Mouse (Mus musculus) C2C12 (cell line): ENCODE results near the gene Klf15. TPM values are rescaled to one million over a fixed set of nuclear protein-coding genes. Genes with fewer than 3 reads are reported as not detected.
A peak's percentile ranks its signal among the peaks of the same experiment; 100 is the strongest.

Experiments
- H3K27me3 ChIP-seq: one replicate; pipeline ENCODE4 v1.6.1; 2011; ENCODE audit not compliant: control insufficient read depth, insufficient read depth, insufficient read length
- H3K36me3 ChIP-seq: one replicate; pipeline ENCODE4 v1.6.1; 2011; ENCODE audit not compliant: control insufficient read depth, insufficient read depth
- H3K4me3 ChIP-seq: one replicate; pipeline ENCODE4 v1.5.1; 2011; ENCODE audit warnings: mild to moderate bottlenecking, control low read depth; ENCODE audit not compliant: poor library complexity, insufficient read depth, severe bottlenecking
- H3K79me2 ChIP-seq: one replicate; pipeline ENCODE4 v1.6.1; 2011; ENCODE audit not compliant: control insufficient read depth, insufficient read depth
- H3K79me3 ChIP-seq: one replicate; pipeline ENCODE4 v1.6.1; 2011; ENCODE audit warnings: low read depth, control low read depth
- H3ac ChIP-seq: one replicate; pipeline ENCODE3; 2011; ENCODE audit warnings: low read depth; ENCODE audit not compliant: control insufficient read depth, insufficient read length
- CEBPB ChIP-seq: IDR thresholded peaks from one replicate; pipeline ENCODE4 v1.6.1; 2011; ENCODE audit warnings: low read depth, mild to moderate bottlenecking, control low read depth, moderate library complexity
- CTCF ChIP-seq: IDR thresholded peaks from one replicate; pipeline ENCODE4 v1.5.1; 2011; ENCODE audit not compliant: control insufficient read depth, insufficient read depth, insufficient read length
- FOSL1 ChIP-seq: IDR thresholded peaks from one replicate; pipeline ENCODE4 v1.8.0; 2011; ENCODE audit warnings: mild to moderate bottlenecking, low read length; ENCODE audit not compliant: poor library complexity, insufficient read depth, severe bottlenecking
- MAX ChIP-seq: IDR thresholded peaks from one replicate; pipeline ENCODE4 v1.6.1; 2011; ENCODE audit warnings: mild to moderate bottlenecking, control low read depth
- MYOD1 ChIP-seq: IDR thresholded peaks from one replicate; pipeline ENCODE4 v1.6.1; 2011; ENCODE audit warnings: low read depth; ENCODE audit not compliant: control insufficient read depth, insufficient read length
- MYOG ChIP-seq: IDR thresholded peaks from one replicate; pipeline ENCODE4 v1.6.1; 2011; ENCODE audit not compliant: control insufficient read depth, insufficient read length; ENCODE audit errors: extremely low read depth
- USF1 ChIP-seq: IDR thresholded peaks from one replicate; pipeline ENCODE4 v1.6.1; 2011; ENCODE audit warnings: low read depth, mild to moderate bottlenecking, control low read depth, moderate library complexity
- polyA plus RNA-seq: library from polyadenylated mRNA; unstranded; fragments of >200 nt; fragmentation: generic; extraction: Trizol; gene quantifications from one replicate; pipeline ENCODE4 v1.2.1, GENCODE M21; 2012; ENCODE audit warnings: missing spikeins

Klf15 gene
- polyA plus RNA-seq, 1 experiment = not detected

DNA sequence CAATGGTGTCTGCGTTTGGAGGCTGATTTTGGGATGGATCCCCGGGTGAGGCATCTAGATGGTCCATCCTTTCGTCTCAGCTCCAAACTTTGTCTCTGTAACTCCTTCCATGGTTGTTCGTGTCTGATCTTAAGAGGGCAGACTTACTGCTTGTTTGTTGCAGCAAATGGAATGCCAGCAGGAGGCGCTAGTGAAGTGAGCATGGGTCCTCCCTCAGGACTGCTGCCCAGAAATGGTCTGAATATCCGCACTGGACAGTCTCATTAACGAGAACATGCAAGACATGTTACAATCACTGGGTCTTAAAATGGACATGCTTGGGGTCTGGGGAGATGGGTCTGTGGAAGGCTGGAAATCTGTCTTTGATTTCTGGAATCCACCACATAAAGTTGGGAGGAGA is 12.2 kb upstream of the Klf15 start:
- Histone ChIP-seq H3K4me3 (no peak overlapping the region), H3ac (no peak overlapping the region), H3K79me3 (no peaks in the 10 kb centered on the region), H3K79me2 (no peaks in the 10 kb centered on the region), H3K27me3 (peaks cover 12% of the 10 kb centered on the region), H3K36me3 (no peaks in the 10 kb centered on the region)
- TF ChIP-seq CEBPB (no peak), CTCF (peak; percentile 39)

DNA sequence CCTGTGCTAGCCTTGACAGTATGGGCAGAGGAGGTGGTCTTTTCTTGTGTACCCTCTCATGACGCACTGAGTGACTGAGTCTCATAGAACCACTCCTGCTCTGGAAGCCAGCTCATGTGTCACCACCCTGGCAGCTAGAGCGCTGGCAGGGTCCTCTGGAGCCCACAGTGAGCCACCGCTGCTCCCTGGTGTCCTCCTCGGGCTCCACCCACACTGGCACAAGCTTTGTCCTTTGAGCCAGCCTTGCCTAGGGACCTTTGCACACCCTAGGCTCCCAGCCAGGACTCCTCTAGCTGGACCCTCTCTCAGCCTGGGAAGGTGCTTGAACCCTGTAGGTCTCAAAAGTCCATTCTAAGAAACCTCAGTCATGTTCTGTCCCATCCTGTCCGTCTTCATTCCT is 11.7 kb upstream of the Klf15 start:
- TF ChIP-seq USF1 = no peak
- no peak for TF ChIP-seq MAX
- peaks cover 14% of the 10 kb centered on the region for H3K27me3 ChIP-seq
- no peaks in the 10 kb centered on the region for H3K79me3 ChIP-seq
- H3K4me3 ChIP-seq = no peak overlapping the region
- no peaks in the 10 kb centered on the region for H3K79me2 ChIP-seq
- H3ac ChIP-seq = no peak overlapping the region
- H3K36me3 ChIP-seq = no peaks in the 10 kb centered on the region

DNA sequence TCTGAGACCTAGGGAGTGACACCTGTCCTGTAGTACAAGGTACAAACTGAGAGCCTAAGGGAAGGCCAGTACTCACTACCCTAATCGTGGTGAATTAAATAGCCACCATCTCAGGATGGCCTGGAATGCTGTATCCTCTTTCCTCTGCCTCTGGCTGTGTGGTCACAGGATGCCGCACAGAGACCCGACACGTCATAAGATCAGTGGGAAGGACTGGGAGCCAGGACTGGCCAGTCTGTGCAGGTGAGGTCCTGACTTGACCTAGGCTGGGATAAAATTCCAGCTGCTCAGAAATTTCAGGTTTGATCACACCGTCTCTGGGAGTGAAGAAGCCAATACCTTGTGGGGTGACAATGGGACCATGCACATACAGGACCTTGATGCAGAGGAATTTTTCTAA is 10.9 kb upstream of the Klf15 start:
- no peaks in the 10 kb centered on the region for H3K36me3 ChIP-seq
- H3K4me3 ChIP-seq = no peak overlapping the region
- no peak for TF ChIP-seq MYOG
- TF ChIP-seq CEBPB = no peak
- TF ChIP-seq USF1 = no peak
- no peak for TF ChIP-seq MAX
- TF ChIP-seq CTCF = no peak
- TF ChIP-seq FOSL1 = no peak
- no peak for TF ChIP-seq MYOD1
- no peak overlapping the region for H3ac ChIP-seq
- no peaks in the 10 kb centered on the region for H3K79me3 ChIP-seq
- no peaks in the 10 kb centered on the region for H3K79me2 ChIP-seq
- peaks cover 15% of the 10 kb centered on the region for H3K27me3 ChIP-seq

DNA sequence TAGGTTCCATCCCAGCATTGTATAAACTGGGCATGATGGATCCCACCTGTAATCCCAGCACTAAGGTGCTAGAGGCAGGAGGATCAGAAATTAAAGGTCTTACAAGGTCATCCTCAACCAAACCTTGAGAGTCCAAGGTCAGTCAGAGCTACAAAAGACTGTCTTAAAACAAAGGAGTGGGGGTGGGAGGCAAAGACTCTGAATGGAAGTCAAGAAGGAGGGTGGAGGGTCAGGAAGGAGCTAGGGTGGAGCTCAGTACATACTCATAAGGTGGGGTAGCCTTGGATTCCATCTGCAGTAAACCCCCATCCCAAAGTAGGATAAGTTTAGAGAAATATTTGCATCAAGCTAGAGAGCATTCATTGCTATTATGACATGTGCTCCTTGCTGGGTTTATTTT is 9.8 kb upstream of the Klf15 start:
- Histone ChIP-seq H3K36me3 (no peaks in the 10 kb centered on the region), H3K79me2 (no peaks in the 10 kb centered on the region), H3K79me3 (no peaks in the 10 kb centered on the region), H3ac (no peak overlapping the region), H3K27me3 (peaks cover 22% of the 10 kb centered on the region), H3K4me3 (no peak overlapping the region)
- no peak for TF ChIP-seq MAX
- TF ChIP-seq MYOG = no peak
- no peak for TF ChIP-seq FOSL1
- no peak for TF ChIP-seq USF1
- TF ChIP-seq MYOD1 = no peak
- no peak for TF ChIP-seq CTCF
- TF ChIP-seq CEBPB = no peak

DNA sequence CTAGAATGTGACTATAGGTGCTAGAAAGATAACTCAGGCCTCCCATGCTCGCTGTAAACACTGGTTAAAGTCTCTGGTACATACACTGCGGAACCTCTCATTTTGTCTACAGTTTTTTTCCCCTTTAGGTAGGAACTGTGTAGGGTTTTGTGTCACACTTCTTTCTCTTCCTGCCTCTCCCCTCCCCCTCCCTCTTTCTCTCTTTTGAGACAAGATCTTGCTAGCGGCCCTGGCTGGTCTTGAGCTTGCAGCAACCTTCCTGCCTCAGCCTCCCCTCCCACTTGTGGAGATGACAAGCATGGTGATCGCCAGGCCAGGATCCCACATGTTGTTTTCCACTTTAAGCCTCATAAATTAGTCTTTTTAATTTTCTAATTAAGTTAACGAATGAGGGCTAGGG is 8.6 kb upstream of the Klf15 start:
- TF ChIP-seq CEBPB = no peak
- no peak for TF ChIP-seq CTCF
- no peak for TF ChIP-seq MYOD1
- no peak for TF ChIP-seq USF1
- TF ChIP-seq MYOG = no peak
- no peak for TF ChIP-seq FOSL1
- no peak for TF ChIP-seq MAX
- no peak overlapping the region for H3ac ChIP-seq
- no peaks in the 10 kb centered on the region for H3K79me3 ChIP-seq
- peaks cover 23% of the 10 kb centered on the region for H3K27me3 ChIP-seq
- no peak overlapping the region for H3K4me3 ChIP-seq
- H3K36me3 ChIP-seq = no peaks in the 10 kb centered on the region
- H3K79me2 ChIP-seq = no peaks in the 10 kb centered on the region

DNA sequence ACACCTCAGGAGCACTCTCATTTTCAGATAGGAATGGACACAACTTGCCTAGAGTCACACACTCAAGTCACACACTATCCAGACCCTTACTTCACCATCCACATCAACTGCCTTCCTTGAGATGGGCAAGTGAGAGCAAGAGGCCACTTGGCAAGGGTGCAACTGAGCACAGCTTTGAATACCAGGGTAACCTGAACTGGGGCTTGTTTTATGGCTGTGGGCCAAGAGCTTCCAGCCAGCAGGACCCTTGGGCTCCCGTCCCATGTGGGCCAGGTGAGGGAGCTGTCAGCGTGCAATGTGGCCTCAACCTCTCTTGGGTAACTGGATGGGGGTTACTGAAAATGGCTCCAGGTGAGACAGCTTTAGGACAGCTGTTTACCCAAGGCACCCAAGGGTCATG is 5.0 kb upstream of the Klf15 start:
- Histone ChIP-seq H3K4me3 (no peak overlapping the region), H3K27me3 (peaks cover 30% of the 10 kb centered on the region), H3ac (no peak overlapping the region), H3K79me2 (no peaks in the 10 kb centered on the region), H3K79me3 (no peaks in the 10 kb centered on the region), H3K36me3 (no peaks in the 10 kb centered on the region)
- TF ChIP-seq CEBPB (no peak), USF1 (no peak), MAX (no peak)

DNA sequence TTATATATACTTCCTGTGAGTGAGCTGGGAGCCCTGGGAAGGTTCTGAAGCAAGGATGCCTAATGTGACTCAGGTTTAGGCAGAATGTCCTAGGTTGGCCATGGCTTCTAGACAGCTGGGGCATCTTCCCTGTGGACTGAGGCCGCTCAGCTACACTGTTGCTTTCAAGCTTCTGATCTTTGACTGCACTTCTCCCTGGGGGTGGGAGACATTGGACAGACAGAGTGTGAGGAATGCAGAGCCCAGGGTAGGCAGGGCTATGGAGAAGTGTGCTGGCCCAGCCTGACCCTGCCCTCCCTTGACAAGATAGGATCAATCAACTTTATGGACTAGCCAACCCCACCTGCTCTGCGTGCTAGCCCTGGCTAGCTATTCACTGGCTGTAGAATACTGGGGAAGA is 1.2 kb upstream of the Klf15 start:
- Histone ChIP-seq H3K36me3 (no peaks in the 10 kb centered on the region), H3K4me3 (no peak overlapping the region), H3K79me3 (no peaks in the 10 kb centered on the region), H3K79me2 (no peaks in the 10 kb centered on the region), H3K27me3 (peaks cover 36% of the 10 kb centered on the region), H3ac (no peak overlapping the region)
- no peak for TF ChIP-seq FOSL1
- TF ChIP-seq USF1 = no peak
- no peak for TF ChIP-seq MYOG
- TF ChIP-seq CEBPB = no peak
- TF ChIP-seq MYOD1 = no peak
- no peak for TF ChIP-seq MAX
- no peak for TF ChIP-seq CTCF
